Mouse (Mus musculus) kidney, embryonic 16.5 days (tissue): ENCODE measurements at regions not wholly inside any gene's neighbourhood (a gene's known extent, or its start where the extent isn't known, plus 50 kb on each side); places are given as distances from the start of the nearest gene placed in this dataset.
"Not testable (repeated sequence)": the region's sequence is repeated elsewhere in the genome, so short reads cannot be mapped to it uniquely, and the experiment has no call there.

ENCODE experiments used
- ATAC-seq: fragments of 200-750 bp; cut with Nextera tagmentation; 2 replicates; pipeline ENCODE4 v1.8.0; 2017; ENCODE audit warnings: moderate TSS enrichment; ENCODE audit not compliant: low FRiP score, low TSS enrichment
- H3K27ac ChIP-seq: fragments of 300-500 bp; sonication (generic); 2 replicates; pipeline ENCODE4 v1.5.1; 2014; ENCODE audit warnings: low read length
- H3K27me3 ChIP-seq: fragments of 300-500 bp; sonication (generic); 2 replicates; pipeline ENCODE4 v1.6.1; 2014; ENCODE audit warnings: low read length, control low read depth, mixed read lengths; ENCODE audit not compliant: insufficient read depth
- H3K36me3 ChIP-seq: fragments of 300-500 bp; sonication (generic); 2 replicates; pipeline ENCODE4 v1.6.1; 2014; ENCODE audit warnings: low read length, control low read depth, mixed read lengths; ENCODE audit not compliant: insufficient read depth
- H3K4me1 ChIP-seq: fragments of 300-500 bp; sonication (generic); 2 replicates; pipeline ENCODE4 v1.6.1; 2014; ENCODE audit warnings: low read length, control low read depth, mixed read lengths; ENCODE audit not compliant: insufficient read depth
- H3K4me2 ChIP-seq: fragments of 300-500 bp; sonication (generic); replicated peaks from 2 replicates; pipeline ENCODE4 v1.6.1; 2014; ENCODE audit warnings: low read depth, low read length
- H3K4me3 ChIP-seq: fragments of 300-500 bp; sonication (generic); 2 replicates; pipeline ENCODE4 v1.5.1; 2014; ENCODE audit warnings: mild to moderate bottlenecking, low read length
- H3K9ac ChIP-seq: fragments of 300-500 bp; sonication (generic); replicated peaks from 2 replicates; pipeline ENCODE4 v1.6.1; 2014; ENCODE audit warnings: low read length
- H3K9me3 ChIP-seq: fragments of 300-500 bp; sonication (generic); 2 replicates; pipeline ENCODE4 v1.6.1; 2016; ENCODE audit warnings: low read length, control low read depth
- WGBS: fragments of 180-500 bp; shearing (Covaris S2); extraction: QIAGEN DNeasy Blood & Tissue Kit; methylation state at CpG from one replicate; pipeline ENCODE4 v1.1.7; 2014; 5-methylcytosine and 5-hydroxymethylcytosine counted together

DNA sequence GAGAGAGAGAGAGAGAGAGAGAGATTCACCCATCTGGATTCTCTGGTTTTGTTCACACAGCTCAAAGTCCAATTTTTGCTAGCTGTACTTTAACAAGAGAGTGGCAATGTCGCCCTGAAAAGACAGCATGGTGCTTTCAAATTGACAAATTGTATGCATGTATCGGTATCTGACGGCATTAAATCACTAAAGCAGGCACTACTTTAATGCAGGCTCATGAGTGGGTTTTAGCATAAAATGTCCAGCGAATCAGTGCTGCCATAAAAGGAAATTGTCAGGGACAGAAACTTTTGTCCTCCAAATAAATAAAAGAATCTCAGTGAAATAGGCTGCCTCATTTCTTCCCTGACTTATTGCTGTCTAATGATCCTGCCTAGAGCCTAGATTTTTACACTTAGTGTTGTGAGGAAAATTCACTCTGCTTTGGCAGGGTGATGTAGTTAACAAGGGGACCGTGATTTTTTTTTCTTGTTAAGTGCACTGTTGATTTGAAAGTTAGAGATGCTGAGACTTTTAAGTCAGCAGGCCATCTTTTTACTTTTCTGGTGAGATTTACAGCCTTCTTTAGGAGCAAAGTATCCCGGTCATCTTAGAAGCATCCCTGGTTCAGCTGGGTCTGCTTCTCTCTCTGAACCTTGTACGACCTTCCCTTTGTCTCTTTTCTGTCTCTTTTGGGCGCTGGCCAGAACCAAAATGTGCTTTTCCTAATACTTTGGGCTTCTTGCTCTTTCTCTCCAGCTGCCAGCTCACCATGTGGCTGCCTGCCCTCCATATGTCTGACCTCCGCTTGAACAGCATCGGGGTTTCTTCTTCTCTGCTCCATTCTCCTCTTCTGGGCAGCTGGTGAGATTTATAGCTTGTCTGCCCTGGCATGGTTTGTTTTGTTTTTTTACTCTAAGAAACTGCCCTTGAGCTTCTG, 212.5 kb downstream of the Gxylt1 start:
- no peak overlapping the region for H3K27ac ChIP-seq
- H3K36me3 ChIP-seq, result no peaks in the 10 kb centered on the region
- H3K4me2 ChIP-seq, result no peak overlapping the region
- WGBS, result 18% methylated on average over 10 of the region's 10 CpGs
- H3K27me3 ChIP-seq, result no peaks in the 10 kb centered on the region
- peaks cover 6% of the 10 kb centered on the region; the same call in 1 of the 2 replicates for H3K4me1 ChIP-seq
- no peaks in the 10 kb centered on the region for H3K9me3 ChIP-seq
- H3K4me3 ChIP-seq, result no peak overlapping the region
- ATAC-seq, result no peak; the same call in 1 of the 2 replicates
- no peak overlapping the region for H3K9ac ChIP-seq

DNA sequence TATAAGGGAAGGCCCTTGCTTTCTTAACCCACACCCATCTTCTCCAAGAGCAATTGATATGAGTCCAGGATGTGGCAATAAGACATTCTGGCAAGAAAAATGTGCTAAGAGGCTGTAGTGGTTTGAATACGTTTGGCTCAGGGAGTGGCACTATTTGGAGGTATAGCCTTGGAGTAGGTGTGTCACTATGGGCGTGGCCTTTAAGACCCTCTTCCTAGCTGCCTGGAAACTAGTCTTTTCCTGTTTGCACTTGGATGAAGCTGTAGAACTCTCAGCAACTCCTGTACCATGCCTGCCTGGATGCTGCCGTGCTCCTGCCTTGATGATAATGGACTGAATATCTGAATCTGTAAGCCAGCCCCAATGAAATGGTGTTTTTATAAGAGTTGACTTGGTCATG, 221.5 kb downstream of the Gxylt1 start:
- ATAC-seq, result no peak
- Histone ChIP-seq H3K4me1 (no peaks in the 10 kb centered on the region), H3K27me3 (no peaks in the 10 kb centered on the region), H3K36me3 (no peaks in the 10 kb centered on the region), H3K4me3 (no peak overlapping the region), H3K4me2 (no peak overlapping the region), H3K9me3 (no peaks in the 10 kb centered on the region), H3K27ac (no peak overlapping the region), H3K9ac (no peak overlapping the region)
- 78% methylated on average over 3 of the region's 3 CpGs for WGBS

DNA sequence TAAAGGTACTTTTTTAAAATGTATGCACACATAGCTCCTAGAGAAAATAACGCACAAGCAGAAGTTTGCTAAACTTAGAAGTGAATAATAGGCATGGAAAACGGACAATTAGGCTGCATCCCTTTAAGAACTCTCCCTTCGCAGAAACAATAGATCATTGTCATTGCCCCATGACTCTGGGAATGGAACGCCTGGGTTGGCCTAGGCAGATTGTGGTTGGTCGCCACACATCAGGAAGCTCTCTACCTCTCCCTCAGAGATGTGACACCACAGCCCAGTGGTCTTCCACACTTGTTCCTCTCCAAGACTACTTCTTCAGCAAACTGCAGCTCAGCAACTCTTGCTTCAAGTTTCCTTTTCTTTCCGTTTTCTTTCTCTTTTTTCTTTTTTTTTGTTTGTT, 247.8 kb downstream of the Gxylt1 start:
- no peaks in the 10 kb centered on the region for H3K36me3 ChIP-seq
- no peak overlapping the region for H3K4me3 ChIP-seq
- ATAC-seq, result no peak
- no peaks in the 10 kb centered on the region for H3K27me3 ChIP-seq
- no peaks in the 10 kb centered on the region for H3K9me3 ChIP-seq
- no peak overlapping the region for H3K27ac ChIP-seq
- H3K4me1 ChIP-seq, result no peaks in the 10 kb centered on the region
- no peak overlapping the region for H3K4me2 ChIP-seq
- WGBS, result 46% methylated on average over 6 of the region's 6 CpGs
- no peak overlapping the region for H3K9ac ChIP-seq

DNA sequence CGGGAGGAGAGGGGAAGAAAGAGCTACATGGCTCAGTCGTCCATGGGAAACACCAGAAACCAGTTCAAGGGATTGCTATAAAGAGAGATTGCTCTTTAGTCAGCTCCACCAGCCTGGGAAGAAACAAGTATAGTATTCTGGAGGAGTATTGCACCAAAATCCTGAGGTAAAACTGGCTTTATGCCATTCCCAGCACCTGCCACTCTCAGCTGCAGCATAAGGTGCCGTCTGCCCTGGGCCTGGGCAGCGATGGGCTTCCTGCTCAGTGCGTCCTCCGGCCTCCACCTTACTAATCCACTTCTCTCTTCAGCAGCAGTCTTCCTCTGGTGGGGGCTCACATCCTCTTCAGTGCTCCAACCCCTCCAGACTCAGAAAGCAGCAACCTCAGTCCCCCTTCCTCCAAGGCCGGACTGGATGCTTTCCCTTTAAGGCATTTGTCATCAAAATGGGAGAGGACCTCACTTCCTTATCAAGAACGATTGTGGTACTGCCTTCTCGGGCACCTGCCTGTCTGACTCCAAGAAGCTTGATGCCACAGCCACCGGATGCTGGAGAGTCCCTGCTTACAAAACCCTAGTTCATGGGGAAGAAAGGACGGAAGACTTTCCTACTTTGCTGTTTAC, 248.4 kb downstream of the Gxylt1 start:
- Histone ChIP-seq H3K9me3 (no peaks in the 10 kb centered on the region), H3K27me3 (no peaks in the 10 kb centered on the region), H3K4me3 (no peak overlapping the region), H3K9ac (no peak overlapping the region), H3K4me2 (no peak overlapping the region), H3K36me3 (no peaks in the 10 kb centered on the region), H3K27ac (no peak overlapping the region), H3K4me1 (no peaks in the 10 kb centered on the region)
- ATAC-seq, result no peak
- WGBS, result 67% methylated on average over 11 of the region's 11 CpGs

DNA sequence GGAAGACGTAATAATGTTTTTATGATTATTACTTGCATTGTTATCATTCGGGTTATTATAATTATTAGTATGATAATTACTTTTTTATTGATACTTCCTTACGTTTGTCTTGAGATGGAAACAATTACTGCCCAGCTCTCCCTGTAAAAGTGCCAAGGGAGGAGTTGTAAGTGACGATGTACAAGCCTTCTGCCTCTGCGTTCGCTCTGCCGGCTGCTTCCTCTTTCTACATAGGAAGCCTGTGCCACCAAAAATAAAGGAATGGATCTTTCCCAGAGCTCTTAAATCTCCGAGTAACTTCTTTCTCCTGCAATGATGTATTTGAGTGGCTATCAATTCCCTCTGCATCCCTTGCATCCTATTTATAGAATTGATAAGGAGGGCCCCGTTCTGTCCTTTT, 249.2 kb downstream of the Gxylt1 start:
- no peaks in the 10 kb centered on the region for H3K36me3 ChIP-seq
- H3K4me2 ChIP-seq, result no peak overlapping the region
- no peak overlapping the region for H3K9ac ChIP-seq
- no peak overlapping the region for H3K27ac ChIP-seq
- H3K9me3 ChIP-seq, result no peaks in the 10 kb centered on the region
- ATAC-seq, result no peak
- H3K27me3 ChIP-seq, result no peaks in the 10 kb centered on the region
- WGBS, result 74% methylated on average over 9 of the region's 9 CpGs
- no peak overlapping the region for H3K4me3 ChIP-seq
- no peaks in the 10 kb centered on the region for H3K4me1 ChIP-seq

DNA sequence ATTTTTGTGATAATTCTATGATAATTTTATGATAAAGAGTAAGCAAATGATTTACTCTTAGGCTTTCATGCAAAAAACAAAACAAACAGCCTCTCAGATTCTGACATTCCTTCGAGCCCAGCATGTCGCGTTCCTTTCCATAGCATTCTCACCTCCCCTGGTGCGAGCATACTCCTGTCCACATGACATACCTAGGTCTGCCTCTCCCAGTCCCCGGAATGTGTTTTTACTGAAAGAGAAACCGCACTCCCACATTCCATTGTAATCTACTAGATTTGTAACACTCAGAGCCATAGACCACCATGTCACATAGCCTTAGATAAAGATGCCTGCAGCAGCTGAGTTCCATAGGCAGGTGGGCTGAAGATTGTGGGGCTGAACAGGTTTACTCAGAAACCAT, 250.8 kb downstream of the Gxylt1 start:
- WGBS, result 27% methylated on average over 6 of the region's 6 CpGs
- Histone ChIP-seq H3K4me3 (no peak overlapping the region), H3K9me3 (no peaks in the 10 kb centered on the region), H3K4me1 (no peaks in the 10 kb centered on the region), H3K27me3 (no peaks in the 10 kb centered on the region), H3K4me2 (no peak overlapping the region), H3K36me3 (no peaks in the 10 kb centered on the region), H3K9ac (no peak overlapping the region), H3K27ac (no peak overlapping the region)
- 0 out of 2 replicates have a peak, but pooled peaks have one; percentile 49 for ATAC-seq

DNA sequence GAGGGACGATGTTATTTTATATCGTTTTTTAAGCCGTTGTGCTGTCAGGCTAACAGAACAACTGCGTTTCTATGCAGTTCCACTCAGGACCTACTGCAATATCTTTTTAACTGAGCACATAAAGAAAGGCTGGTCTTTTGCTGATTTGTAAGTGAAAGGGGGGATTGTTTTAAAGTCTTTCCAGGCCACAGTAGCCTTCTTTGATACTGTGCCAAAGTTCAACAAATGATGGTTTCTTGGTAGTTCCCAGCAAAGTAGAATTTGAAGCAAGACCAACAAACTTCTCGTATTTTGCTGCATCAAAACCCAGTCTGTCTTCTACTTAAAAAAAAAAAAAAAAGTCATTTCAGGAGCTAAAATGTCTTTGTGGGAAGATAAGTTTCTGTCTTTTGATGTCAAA, 263.8 kb downstream of the Gxylt1 start:
- WGBS, result 56% methylated on average over 5 of the region's 5 CpGs

DNA sequence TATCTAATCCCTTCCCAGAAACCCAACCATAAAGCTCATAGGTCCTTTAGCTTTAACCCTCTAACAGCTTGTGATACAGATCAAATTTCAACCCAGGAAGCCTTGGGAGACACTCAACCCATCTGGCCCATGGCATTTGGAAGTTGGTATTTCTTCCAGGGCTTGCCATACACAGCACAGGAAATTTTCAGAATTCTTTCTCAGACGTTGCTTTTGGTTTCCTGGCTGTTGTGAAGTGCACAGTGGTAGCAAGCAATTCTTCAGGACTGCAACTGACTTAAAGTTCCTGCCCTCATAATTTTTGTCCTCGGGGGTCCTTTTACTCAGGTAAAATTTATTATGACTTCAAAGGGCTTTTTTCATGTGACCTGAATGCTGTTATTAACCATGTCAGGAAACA, 264.4 kb downstream of the Gxylt1 start:
- H3K9ac ChIP-seq, result no peak overlapping the region
- H3K9me3 ChIP-seq, result no peaks in the 10 kb centered on the region
- ATAC-seq, result no peak
- no peak overlapping the region for H3K27ac ChIP-seq
- H3K4me3 ChIP-seq, result no peak overlapping the region
- H3K27me3 ChIP-seq, result no peaks in the 10 kb centered on the region
- H3K4me2 ChIP-seq, result no peak overlapping the region
- H3K4me1 ChIP-seq, result 0 out of 2 replicates have a peak, but pooled peaks cover 4% of the 10 kb centered on the region
- WGBS, result 5% methylated on average over 2 of the region's 2 CpGs
- H3K36me3 ChIP-seq, result no peaks in the 10 kb centered on the region

More for the DNA sequence above, 263.8 kb downstream of the Gxylt1 start:
- no peaks in the 10 kb centered on the region for H3K27me3 ChIP-seq
- H3K4me2 ChIP-seq, result no peak overlapping the region
- no peaks in the 10 kb centered on the region for H3K36me3 ChIP-seq
- no peak overlapping the region for H3K9ac ChIP-seq
- 0 out of 2 replicates have a peak, but pooled peaks cover 4% of the 10 kb centered on the region for H3K4me1 ChIP-seq
- no peak overlapping the region for H3K27ac ChIP-seq
- H3K9me3 ChIP-seq, result no peaks in the 10 kb centered on the region
- no peak for ATAC-seq
- no peak overlapping the region for H3K4me3 ChIP-seq

DNA sequence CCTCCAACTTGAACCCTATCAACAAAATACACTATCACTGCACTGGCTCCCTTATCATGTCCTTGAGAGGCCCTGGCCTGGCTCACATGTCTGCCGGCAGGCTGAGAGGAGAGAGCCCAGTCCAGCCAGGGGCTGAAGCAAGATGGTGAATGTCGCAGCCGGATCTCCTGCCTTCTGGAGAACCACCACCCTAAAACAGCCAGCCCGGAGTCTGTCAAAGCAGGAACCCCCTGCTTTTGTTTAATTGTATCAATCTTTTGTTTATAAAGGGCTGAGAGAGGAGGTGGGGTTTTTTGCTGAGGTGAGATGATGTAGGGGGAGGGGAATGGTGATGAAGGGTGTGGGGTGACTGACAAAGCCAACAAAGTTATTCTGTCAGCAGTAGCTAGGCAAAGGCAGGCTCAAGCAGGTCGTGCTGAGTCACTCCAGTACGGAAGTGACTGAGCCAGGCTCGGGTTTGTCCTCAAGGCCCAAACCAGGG, 269.2 kb downstream of the Gxylt1 start:
- H3K9me3 ChIP-seq, result no peaks in the 10 kb centered on the region
- no peak overlapping the region for H3K4me3 ChIP-seq
- H3K4me2 ChIP-seq, result no peak overlapping the region
- no peaks in the 10 kb centered on the region for H3K27me3 ChIP-seq
- no peak overlapping the region for H3K27ac ChIP-seq
- H3K9ac ChIP-seq, result no peak overlapping the region
- no peaks in the 10 kb centered on the region for H3K36me3 ChIP-seq
- ATAC-seq, result no peak
- peaks cover 16% of the 10 kb centered on the region for H3K4me1 ChIP-seq
- 72% methylated on average over 7 of the region's 7 CpGs for WGBS

DNA sequence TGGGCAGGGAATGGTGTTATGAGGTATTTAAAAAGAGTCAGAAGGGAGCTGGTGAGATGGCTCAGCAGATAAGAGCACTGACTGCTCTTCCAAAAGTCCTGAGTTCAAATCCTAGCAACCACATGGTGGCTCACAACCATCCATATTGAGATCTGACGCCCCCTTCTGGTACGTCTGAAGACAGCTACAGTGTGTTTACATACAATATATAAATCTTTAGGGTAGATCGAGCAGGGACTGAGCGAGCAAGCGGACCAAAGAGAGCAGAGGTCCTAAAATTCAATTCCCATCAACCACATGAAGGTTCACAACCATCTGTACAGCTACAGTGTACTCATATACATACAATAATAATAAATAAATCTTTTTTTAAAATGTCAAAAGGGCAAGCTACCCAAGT, 269.8 kb downstream of the Gxylt1 start:
- not testable (repeated sequence) for H3K9me3 ChIP-seq, H3K27me3 ChIP-seq, H3K27ac ChIP-seq, H3K4me3 ChIP-seq, ATAC-seq, H3K9ac ChIP-seq, H3K4me2 ChIP-seq, H3K36me3 ChIP-seq
- H3K4me1 ChIP-seq, result peaks cover 14% of the 10 kb centered on the region
- WGBS, result 91% methylated on average over 5 of the region's 5 CpGs
